Mouse (Mus musculus) lung, embryonic 15.5 days (tissue): Measurements from ENCODE around the gene Lhpp. TPM values are rescaled to one million over a fixed set of nuclear protein-coding genes. Genes with fewer than 3 reads are reported as not detected.

Source experiments
- ATAC-seq: fragments of 200-750 bp; cut with Nextera tagmentation; 2 replicates; pipeline ENCODE4 v1.8.0; 2017; ENCODE audit warnings: moderate number of reproducible peaks, borderline replicate concordance; ENCODE audit not compliant: low FRiP score, low TSS enrichment; ENCODE audit errors: extremely low read depth
- H3K27ac ChIP-seq: fragments of 300-500 bp; sonication (generic); 2 replicates; pipeline ENCODE4 v1.5.1; 2015; ENCODE audit warnings: moderate library complexity, mild to moderate bottlenecking, inconsistent platforms
- H3K27me3 ChIP-seq: fragments of 300-500 bp; sonication (generic); 2 replicates; pipeline ENCODE4 v1.6.1; 2015; ENCODE audit warnings: inconsistent platforms
- H3K36me3 ChIP-seq: fragments of 300-500 bp; sonication (generic); 2 replicates; pipeline ENCODE4 v1.6.1; 2015; ENCODE audit warnings: inconsistent platforms
- H3K4me1 ChIP-seq: fragments of 300-500 bp; sonication (generic); 2 replicates; pipeline ENCODE4 v1.6.1; 2015; ENCODE audit warnings: inconsistent platforms
- H3K4me2 ChIP-seq: fragments of 300-500 bp; sonication (generic); 2 replicates; pipeline ENCODE4 v1.6.1; 2015; ENCODE audit warnings: inconsistent platforms, mild to moderate bottlenecking, moderate library complexity
- H3K4me3 ChIP-seq: fragments of 300-500 bp; sonication (generic); 2 replicates; pipeline ENCODE4 v1.5.1; 2015; ENCODE audit warnings: mild to moderate bottlenecking, inconsistent platforms
- H3K9ac ChIP-seq: fragments of 300-500 bp; sonication (generic); 2 replicates; pipeline ENCODE4 v1.6.1; 2015; ENCODE audit warnings: inconsistent platforms
- H3K9me3 ChIP-seq: fragments of 300-500 bp; sonication (generic); 2 replicates; pipeline ENCODE4 v1.6.1; 2016; ENCODE audit warnings: inconsistent platforms
- WGBS: fragments of 180-500 bp; shearing (Covaris S2); methylation state at CpG from one replicate; pipeline ENCODE4 v1.1.7; 2015; 5-methylcytosine and 5-hydroxymethylcytosine counted together
- polyA plus RNA-seq: library from polyadenylated mRNA; unstranded; fragments of >200 nt; fragmentation: Nextera tagmentation; extraction: Ambion mirVana; gene quantifications from 2 replicates; pipeline ENCODE4 v1.2.1, GENCODE M21; 2015

Gene Lhpp
- polyA plus RNA-seq, 1 experiment from 2014 or later, result 19.1 TPM

GRCm38 (mm10) chr7:132689722-132690121 lies 79.3 kb downstream of the Lhpp start:
- 35% methylated on average over 5 of the region's 5 CpGs for WGBS
- H3K4me3 ChIP-seq, result no peak overlapping the region
- no peak overlapping the region for H3K4me2 ChIP-seq
- peak overlapping the region; percentile 92 for H3K27ac ChIP-seq
- H3K27me3 ChIP-seq, result no peaks in the 10 kb centered on the region
- peaks cover 32% of the 10 kb centered on the region for H3K4me1 ChIP-seq
- H3K9me3 ChIP-seq, result no peaks in the 10 kb centered on the region
- ATAC-seq, result no peak
- H3K9ac ChIP-seq, result no peak overlapping the region
- no peaks in the 10 kb centered on the region for H3K36me3 ChIP-seq

GRCm38 (mm10) chr7:132690716-132691472 lies 80.5 kb downstream of the Lhpp start:
- peaks cover 32% of the 10 kb centered on the region for H3K4me1 ChIP-seq
- no peak overlapping the region for H3K4me3 ChIP-seq
- H3K27ac ChIP-seq, result no peak overlapping the region
- 84% methylated on average over 14 of the region's 14 CpGs for WGBS
- H3K9ac ChIP-seq, result no peak overlapping the region
- ATAC-seq, result no peak
- H3K4me2 ChIP-seq, result no peak overlapping the region
- H3K27me3 ChIP-seq, result no peaks in the 10 kb centered on the region
- no peaks in the 10 kb centered on the region for H3K36me3 ChIP-seq
- H3K9me3 ChIP-seq, result no peaks in the 10 kb centered on the region

- Histone ChIP-seq H3K4me1 (peaks cover 28% of the 10 kb centered on the region), H3K27me3 (no peaks in the 10 kb centered on the region), H3K9me3 (no peaks in the 10 kb centered on the region), H3K9ac (no peak overlapping the region), H3K27ac (no peak overlapping the region), H3K36me3 (no peaks in the 10 kb centered on the region), H3K4me3 (no peak overlapping the region), H3K4me2 (no peak overlapping the region)
- WGBS, result 73% methylated on average over 9 of the region's 9 CpGs
- no peak for ATAC-seq
These were observed 82.3 kb downstream of the Lhpp start for GRCm38 (mm10) chr7:132692719-132693118.

GRCm38 (mm10) chr7:132693561-132693960 lies 83.1 kb downstream of the Lhpp start:
- Histone ChIP-seq H3K27ac (no peak overlapping the region), H3K4me1 (peaks cover 19% of the 10 kb centered on the region), H3K4me2 (no peak overlapping the region), H3K4me3 (no peak overlapping the region), H3K27me3 (no peaks in the 10 kb centered on the region), H3K9me3 (no peaks in the 10 kb centered on the region), H3K9ac (no peak overlapping the region), H3K36me3 (no peaks in the 10 kb centered on the region)
- WGBS, result 88% methylated on average over 2 of the region's 2 CpGs
- ATAC-seq, result no peak

- H3K4me3 ChIP-seq, result no peak overlapping the region
- no peak overlapping the region for H3K9ac ChIP-seq
- H3K4me2 ChIP-seq, result no peak overlapping the region
- H3K27ac ChIP-seq, result no peak overlapping the region
- WGBS, result 74% methylated on average over 8 of the region's 8 CpGs
- no peak for ATAC-seq
- no peaks in the 10 kb centered on the region for H3K9me3 ChIP-seq
- H3K4me1 ChIP-seq, result peaks cover 5% of the 10 kb centered on the region; the same call in 1 of the 2 replicates
- H3K27me3 ChIP-seq, result no peaks in the 10 kb centered on the region
- H3K36me3 ChIP-seq, result no peaks in the 10 kb centered on the region
These were observed 86.9 kb downstream of the Lhpp start for GRCm38 (mm10) chr7:132697258-132697796.

GRCm38 (mm10) chr7:132698737-132699136 lies 88.3 kb downstream of the Lhpp start:
- Histone ChIP-seq H3K27ac (no peak overlapping the region), H3K36me3 (no peaks in the 10 kb centered on the region), H3K9me3 (no peaks in the 10 kb centered on the region), H3K9ac (no peak overlapping the region), H3K4me2 (no peak overlapping the region), H3K4me1 (peaks cover 5% of the 10 kb centered on the region; the same call in 1 of the 2 replicates), H3K27me3 (no peaks in the 10 kb centered on the region), H3K4me3 (no peak overlapping the region)
- WGBS, result 72% methylated on average over 4 of the region's 4 CpGs
- no peak for ATAC-seq

- WGBS, result 65% methylated on average over 4 of the region's 4 CpGs
- Histone ChIP-seq H3K4me2 (no peak overlapping the region), H3K9me3 (no peaks in the 10 kb centered on the region), H3K27me3 (no peaks in the 10 kb centered on the region), H3K9ac (no peak overlapping the region), H3K4me1 (peaks cover 5% of the 10 kb centered on the region; the same call in 1 of the 2 replicates), H3K4me3 (no peak overlapping the region), H3K36me3 (no peaks in the 10 kb centered on the region), H3K27ac (no peak overlapping the region)
- ATAC-seq, result no peak
These were observed 88.7 kb downstream of the Lhpp start for GRCm38 (mm10) chr7:132699165-132699564.

- Histone ChIP-seq H3K36me3 (no peaks in the 10 kb centered on the region), H3K27ac (no peak overlapping the region), H3K9ac (no peak overlapping the region), H3K4me2 (no peak overlapping the region), H3K9me3 (no peaks in the 10 kb centered on the region), H3K4me3 (no peak overlapping the region), H3K4me1 (peaks cover 5% of the 10 kb centered on the region; the same call in 1 of the 2 replicates), H3K27me3 (no peaks in the 10 kb centered on the region)
- no peak for ATAC-seq
These were observed 89.2 kb downstream of the Lhpp start for GRCm38 (mm10) chr7:132699639-132700038.

- H3K9ac ChIP-seq, result no peak overlapping the region
- 64% methylated on average over 4 of the region's 4 CpGs for WGBS
- H3K27me3 ChIP-seq, result no peaks in the 10 kb centered on the region
- no peak overlapping the region for H3K27ac ChIP-seq
- no peaks in the 10 kb centered on the region for H3K36me3 ChIP-seq
- H3K4me3 ChIP-seq, result no peak overlapping the region
- ATAC-seq, result no peak
- H3K4me1 ChIP-seq, result peaks cover 5% of the 10 kb centered on the region; the same call in 1 of the 2 replicates
- H3K4me2 ChIP-seq, result no peak overlapping the region
- H3K9me3 ChIP-seq, result no peaks in the 10 kb centered on the region
These were observed 89.7 kb downstream of the Lhpp start for GRCm38 (mm10) chr7:132700107-132700506.

GRCm38 (mm10) chr7:132701412-132701811 lies 91.0 kb downstream of the Lhpp start:
- ATAC-seq, result 0 out of 2 replicates have a peak, but pooled peaks have one; percentile 20
- Histone ChIP-seq H3K27me3 (no peaks in the 10 kb centered on the region), H3K9me3 (no peaks in the 10 kb centered on the region), H3K9ac (no peak overlapping the region), H3K4me1 (peaks cover 5% of the 10 kb centered on the region; the same call in 1 of the 2 replicates), H3K36me3 (no peaks in the 10 kb centered on the region), H3K4me3 (no peak overlapping the region), H3K4me2 (no peak overlapping the region), H3K27ac (no peak overlapping the region)
- WGBS, result 66% methylated on average over 3 of the region's 3 CpGs

- peaks cover 5% of the 10 kb centered on the region; the same call in 1 of the 2 replicates for H3K4me1 ChIP-seq
- no peak overlapping the region for H3K9ac ChIP-seq
- H3K4me3 ChIP-seq, result no peak overlapping the region
- no peaks in the 10 kb centered on the region for H3K9me3 ChIP-seq
- no peak overlapping the region for H3K27ac ChIP-seq
- H3K27me3 ChIP-seq, result no peaks in the 10 kb centered on the region
- no peaks in the 10 kb centered on the region for H3K36me3 ChIP-seq
- no peak overlapping the region for H3K4me2 ChIP-seq
- ATAC-seq, result no peak
- WGBS, result 84% methylated on average over 3 of the region's 3 CpGs
These were observed 91.6 kb downstream of the Lhpp start for GRCm38 (mm10) chr7:132702024-132702423.

- H3K36me3 ChIP-seq, result no peaks in the 10 kb centered on the region
- WGBS, result 74% methylated on average over 5 of the region's 5 CpGs
- H3K27me3 ChIP-seq, result no peaks in the 10 kb centered on the region
- no peak overlapping the region for H3K27ac ChIP-seq
- no peak for ATAC-seq
- no peak overlapping the region for H3K4me3 ChIP-seq
- peaks cover 5% of the 10 kb centered on the region; the same call in 1 of the 2 replicates for H3K4me1 ChIP-seq
- no peak overlapping the region for H3K4me2 ChIP-seq
- no peak overlapping the region for H3K9ac ChIP-seq
- H3K9me3 ChIP-seq, result no peaks in the 10 kb centered on the region
These were observed 92.1 kb downstream of the Lhpp start for GRCm38 (mm10) chr7:132702492-132703070.
